In the genomic region with DNA sequence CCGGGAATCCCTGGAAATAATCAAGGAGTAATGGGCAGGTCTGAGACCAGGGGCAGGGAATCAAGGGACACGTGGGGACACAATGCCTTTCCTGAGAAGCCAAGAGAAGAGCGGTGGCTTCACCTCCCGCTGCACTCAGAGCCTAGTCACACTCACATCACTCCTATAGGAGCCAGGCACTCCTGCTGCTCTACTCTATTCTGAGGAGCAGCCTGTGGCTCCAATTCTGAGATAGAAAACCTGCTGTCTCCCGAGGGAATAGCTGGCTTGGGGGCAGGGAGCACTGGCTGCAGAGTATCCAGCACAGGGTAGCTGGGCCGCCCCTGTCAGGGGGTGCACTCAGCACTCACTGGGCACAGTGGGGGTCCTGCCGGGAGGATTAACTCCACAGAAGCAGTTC, we compare ENCODE assay signal across 14 mouse cellular contexts. TPM values are rescaled to one million over a fixed set of nuclear protein-coding genes. Genes with fewer than 3 reads are reported as not detected.
DNase-seq lines count a peak whose midpoint lies in the region; ATAC-seq lines count a peak whose summit lies in the region.
"Had no signal": no experiment of that assay in that cellular context is flagged by ENCODE, and none has a peak within 500 bp of the region (broad histone marks: within the 10 kb centered on the region; RNA-seq: fewer than 3 reads in every experiment).

No protein-coding gene starts in this region.

- ATAC-seq in forebrain, embryonic 16.5 days, result no peak
- no peak for ATAC-seq in hindbrain, embryonic 13.5 days (ENCODE audit: low FRiP score)
- ATAC-seq in hindbrain, embryonic 11.5 days (ENCODE audit: low FRiP score), result no peak
- ATAC-seq in midbrain, embryonic 12.5 days (ENCODE audit: low FRiP score, low read depth), result no peak
- ATAC-seq: intestine, embryonic 15.5 days had no signal

- H3K4me3 ChIP-seq in forebrain, embryonic 10.5 days, result no peak overlapping the region
- no peak overlapping the region for H3K4me3 ChIP-seq in forebrain, embryonic 16.5 days (replicated peaks; ENCODE audit: low read length)
- H3K4me3 ChIP-seq in hindbrain, embryonic 13.5 days, result no peak overlapping the region
- no peak overlapping the region for H3K4me3 ChIP-seq in hindbrain, embryonic 11.5 days (ENCODE audit: low read depth, low read length)
- H3K4me3 ChIP-seq in midbrain, embryonic 12.5 days, result 0 out of 2 replicates have a peak overlapping the region, but pooled peaks have one; percentile 2
- H3K4me3 ChIP-seq: embryonic facial prominence, embryonic 13.5 days; intestine, embryonic 15.5 days; kidney, embryonic 15.5 days had no signal

- no peaks in the 10 kb centered on the region for H3K27me3 ChIP-seq in forebrain, embryonic 10.5 days (ENCODE audit: poor library complexity, severe bottlenecking)
- no peaks in the 10 kb centered on the region for H3K27me3 ChIP-seq in forebrain, embryonic 16.5 days (replicated peaks; ENCODE audit: control insufficient read depth, insufficient read depth, low read length)
- no peaks in the 10 kb centered on the region for H3K27me3 ChIP-seq in hindbrain, embryonic 13.5 days
- H3K27me3 ChIP-seq in hindbrain, embryonic 11.5 days (ENCODE audit: control insufficient read depth, insufficient read depth, low read length), result no peaks in the 10 kb centered on the region
- H3K27me3 ChIP-seq in midbrain, embryonic 12.5 days, result no peaks in the 10 kb centered on the region
- H3K27me3 ChIP-seq: embryonic facial prominence, embryonic 13.5 days; intestine, embryonic 15.5 days; kidney, embryonic 15.5 days had no signal

- H3K27ac ChIP-seq in forebrain, embryonic 10.5 days, result peak overlapping the region; percentile 35; the same call in 1 of the 2 replicates
- no peak overlapping the region for H3K27ac ChIP-seq in forebrain, embryonic 16.5 days (ENCODE audit: low read length)
- H3K27ac ChIP-seq in hindbrain, embryonic 13.5 days, result peak overlapping the region; percentile 31; the same call in 1 of the 2 replicates
- no peak overlapping the region for H3K27ac ChIP-seq in hindbrain, embryonic 11.5 days (ENCODE audit: low read depth, low read length)
- H3K27ac ChIP-seq in midbrain, embryonic 12.5 days (replicated peaks), result peak overlapping the region; percentile 25; the same call in 1 of the 2 replicates
- H3K27ac ChIP-seq: embryonic facial prominence, embryonic 13.5 days; intestine, embryonic 15.5 days; kidney, embryonic 15.5 days had no signal

- no peak for DNase-seq in forebrain, embryonic 10.5 days (ENCODE audit: extremely low spot score, low spot score)
- DNase-seq in hindbrain, embryonic 11.5 days (ENCODE audit: low spot score), result no peak
- peak; percentile 25 for DNase-seq in R1 (ENCODE audit: low read depth, low spot score)
- DNase-seq in lung, postnatal 14 days, result no peak
- DNase-seq: adrenal gland, adult 8-10 months; gastrocnemius, postnatal 10 days; lung, postnatal 36 days; thymus, adult 18-20 months had no signal

- peaks cover 85% of the 10 kb centered on the region for H3K4me1 ChIP-seq in forebrain, embryonic 10.5 days
- peaks cover 68% of the 10 kb centered on the region for H3K4me1 ChIP-seq in forebrain, embryonic 16.5 days (replicated peaks; ENCODE audit: control insufficient read depth, insufficient read depth, low read length)
- peaks cover 100% of the 10 kb centered on the region for H3K4me1 ChIP-seq in hindbrain, embryonic 13.5 days (replicated peaks)
- H3K4me1 ChIP-seq in hindbrain, embryonic 11.5 days (replicated peaks; ENCODE audit: control insufficient read depth, insufficient read depth, low read length), result peaks cover 14% of the 10 kb centered on the region
- H3K4me1 ChIP-seq in midbrain, embryonic 12.5 days, result peaks cover 98% of the 10 kb centered on the region

- no peak overlapping the region for H3K9ac ChIP-seq in forebrain, embryonic 16.5 days (replicated peaks; ENCODE audit: low read depth, low read length)
- H3K9ac ChIP-seq in hindbrain, embryonic 13.5 days, result peak overlapping the region; percentile 60
- no peak overlapping the region for H3K9ac ChIP-seq in hindbrain, embryonic 11.5 days (ENCODE audit: low read depth, low read length)
- H3K9ac ChIP-seq in midbrain, embryonic 12.5 days (replicated peaks), result 0 out of 2 replicates have a peak overlapping the region, but pooled peaks have one; percentile 6
- H3K9ac ChIP-seq: intestine, embryonic 15.5 days; kidney, embryonic 15.5 days had no signal

- 32% methylated on average over 7 of the region's 7 CpGs for WGBS in forebrain, embryonic 10.5 days
- WGBS in forebrain, embryonic 16.5 days, result 16% methylated on average over 7 of the region's 7 CpGs
- 29% methylated on average over 7 of the region's 7 CpGs for WGBS in hindbrain, embryonic 13.5 days
- 41% methylated on average over 7 of the region's 7 CpGs for WGBS in hindbrain, embryonic 11.5 days
- 33% methylated on average over 7 of the region's 7 CpGs for WGBS in midbrain, embryonic 12.5 days

- H3K9me3 ChIP-seq in forebrain, embryonic 10.5 days, result no peaks in the 10 kb centered on the region
- no peaks in the 10 kb centered on the region for H3K9me3 ChIP-seq in forebrain, embryonic 16.5 days (ENCODE audit: control insufficient read depth, low read length)
- H3K9me3 ChIP-seq in hindbrain, embryonic 13.5 days, result no peaks in the 10 kb centered on the region
- no peaks in the 10 kb centered on the region for H3K9me3 ChIP-seq in hindbrain, embryonic 11.5 days (ENCODE audit: control insufficient read depth, low read length)
- H3K9me3 ChIP-seq in midbrain, embryonic 12.5 days, result no peaks in the 10 kb centered on the region
- H3K9me3 ChIP-seq: embryonic facial prominence, embryonic 13.5 days; intestine, embryonic 15.5 days; kidney, embryonic 15.5 days had no signal

- no peak overlapping the region for H3K4me2 ChIP-seq in forebrain, embryonic 16.5 days (ENCODE audit: low read length)
- H3K4me2 ChIP-seq in hindbrain, embryonic 13.5 days, result peak overlapping the region; percentile 23; the same call in 1 of the 2 replicates
- H3K4me2 ChIP-seq in hindbrain, embryonic 11.5 days (replicated peaks; ENCODE audit: low read depth, low read length), result no peak overlapping the region
- peak overlapping the region; percentile 17; the same call in 1 of the 2 replicates for H3K4me2 ChIP-seq in midbrain, embryonic 12.5 days (replicated peaks)
- H3K4me2 ChIP-seq: embryonic facial prominence, embryonic 13.5 days; intestine, embryonic 15.5 days; kidney, embryonic 15.5 days had no signal

- H3K36me3 ChIP-seq in forebrain, embryonic 10.5 days (replicated peaks), result peaks cover 69% of the 10 kb centered on the region
- no peaks in the 10 kb centered on the region for H3K36me3 ChIP-seq in forebrain, embryonic 16.5 days (ENCODE audit: control insufficient read depth, insufficient read depth)
- peaks cover 56% of the 10 kb centered on the region for H3K36me3 ChIP-seq in hindbrain, embryonic 13.5 days
- 0 out of 2 replicates have a peak, but pooled peaks cover 2% of the 10 kb centered on the region for H3K36me3 ChIP-seq in hindbrain, embryonic 11.5 days (ENCODE audit: control insufficient read depth, insufficient read depth, low read length)
- peaks cover 62% of the 10 kb centered on the region for H3K36me3 ChIP-seq in midbrain, embryonic 12.5 days

RNA-seq across cellular contexts. Expression of gene Plxna1, which starts 6.8 kb away (rescaled TPM):
- 22.4 and 26.6 TPM in 2 replicates for polyA plus RNA-seq in forebrain, embryonic 10.5 days (2016; fragmentation: Nextera tagmentation; extraction: Ambion mirVana)
- 44.1 and 47.8 TPM in 2 replicates for polyA plus RNA-seq in forebrain, embryonic 16.5 days (2015; fragmentation: Nextera tagmentation; extraction: Ambion mirVana)
- 44.9 and 45.3 TPM in 2 replicates for polyA plus RNA-seq in hindbrain, embryonic 13.5 days (2015; fragmentation: Nextera tagmentation; extraction: Ambion mirVana)
- 28.7 and 35.6 TPM in 2 replicates for polyA plus RNA-seq in hindbrain, embryonic 11.5 days (2014; fragmentation: Nextera tagmentation; extraction: Ambion mirVana)
- 56.5 and 67.4 TPM in 2 replicates for polyA plus RNA-seq in midbrain, embryonic 12.5 days (2016; fragmentation: Nextera tagmentation; extraction: Ambion mirVana)

Comparison
In these comparisons a context has a peak if more than half of its experiments do, and no peak if none do; other contexts are left out.
1. H3K27ac ChIP-seq: peak in forebrain, embryonic 10.5 days (single experiment), hindbrain, embryonic 13.5 days (single experiment) and midbrain, embryonic 12.5 days (single experiment); none in forebrain, embryonic 16.5 days (single experiment) and hindbrain, embryonic 11.5 days (single experiment).
2. H3K4me2 ChIP-seq: peak in hindbrain, embryonic 13.5 days (single experiment) and midbrain, embryonic 12.5 days (single experiment); none in forebrain, embryonic 16.5 days (single experiment) and hindbrain, embryonic 11.5 days (single experiment).
3. H3K9ac ChIP-seq: peak in hindbrain, embryonic 13.5 days (single experiment) and midbrain, embryonic 12.5 days (single experiment); none in forebrain, embryonic 16.5 days (single experiment) and hindbrain, embryonic 11.5 days (single experiment).